Mouse (Mus musculus) lung, postnatal 0 days (tissue): ENCODE data around the gene Alg12. TPM values are rescaled to one million over a fixed set of nuclear protein-coding genes. Genes with fewer than 3 reads are reported as not detected.
A peak's percentile ranks its signal among the peaks of the same experiment; 100 is the strongest.
"Not testable (repeated sequence)": the region's sequence is repeated elsewhere in the genome, so short reads cannot be mapped to it uniquely, and the experiment has no call there.

Source experiments
- ATAC-seq: fragments of 200-750 bp; cut with Nextera tagmentation; 2 replicates; pipeline ENCODE4 v1.8.0; 2017; ENCODE audit warnings: moderate library complexity
- DNase-seq: peaks from one replicate; pipeline ENCODE4 v3.0.0-alpha.2; 2016; ENCODE audit warnings: low spot score
- H3K27ac ChIP-seq: fragments of 300-500 bp; sonication (generic); 2 replicates; pipeline ENCODE4 v1.5.1; 2014; ENCODE audit warnings: antibody characterized with exemption, mild to moderate bottlenecking, low read length, mixed read lengths
- H3K27me3 ChIP-seq: fragments of 300-500 bp; sonication (generic); replicated peaks from 2 replicates; pipeline ENCODE4 v1.6.1; 2014; ENCODE audit warnings: low read length, mixed read lengths; ENCODE audit not compliant: insufficient read depth
- H3K36me3 ChIP-seq: fragments of 300-500 bp; sonication (generic); 2 replicates; pipeline ENCODE4 v1.6.1; 2014; ENCODE audit warnings: low read length, mixed read lengths; ENCODE audit not compliant: insufficient read depth
- H3K4me1 ChIP-seq: fragments of 300-500 bp; sonication (generic); 2 replicates; pipeline ENCODE4 v1.6.1; 2014; ENCODE audit warnings: antibody characterized with exemption, low read depth, low read length, mixed read lengths; ENCODE audit not compliant: insufficient read depth
- H3K4me2 ChIP-seq: fragments of 300-500 bp; sonication (generic); replicated peaks from 2 replicates; pipeline ENCODE4 v1.6.1; 2014; ENCODE audit warnings: low read depth, mild to moderate bottlenecking, low read length, moderate library complexity, mixed read lengths
- H3K4me3 ChIP-seq: fragments of 300-500 bp; sonication (generic); 2 replicates; pipeline ENCODE4 v1.5.1; 2014; ENCODE audit warnings: low read depth, low read length
- H3K9ac ChIP-seq: fragments of 300-500 bp; sonication (generic); replicated peaks from 2 replicates; pipeline ENCODE4 v1.6.1; 2014; ENCODE audit warnings: low read depth, mild to moderate bottlenecking
- H3K9me3 ChIP-seq: fragments of 300-500 bp; sonication (generic); 2 replicates; pipeline ENCODE4 v1.6.1; 2016; ENCODE audit warnings: low read length, mixed read lengths
- CTCF ChIP-seq: IDR thresholded peaks from 2 replicates; pipeline ENCODE4 v1.5.1; 2016; ENCODE audit warnings: antibody characterized with exemption, mild to moderate bottlenecking
- EP300 ChIP-seq: IDR thresholded peaks from 2 replicates; pipeline ENCODE4 v1.6.1; 2016; ENCODE audit warnings: antibody characterized with exemption, mild to moderate bottlenecking, control low read depth
- WGBS: fragments of 180-500 bp; shearing (Covaris S2); extraction: QIAGEN DNeasy Blood & Tissue Kit; methylation state at CpG from one replicate; pipeline ENCODE4 v1.1.7; 2014; 5-methylcytosine and 5-hydroxymethylcytosine counted together
- polyA plus RNA-seq: library from polyadenylated mRNA; unstranded; fragments of >200 nt; fragmentation: Nextera tagmentation; extraction: Ambion mirVana; gene quantifications from 2 replicates; pipeline ENCODE4 v1.2.1, GENCODE M21; 2015

Alg12 gene
- polyA plus RNA-seq, 1 experiment from 2014 or later = 7.2 TPM

GRCm38 (mm10) chr15:88792140-88792850 is 26.8 kb downstream of the Alg12 start:
- no peak for ATAC-seq
- DNase-seq = no peak
- H3K9me3 ChIP-seq = no peaks in the 10 kb centered on the region
- no peak overlapping the region for H3K9ac ChIP-seq
- no peaks in the 10 kb centered on the region for H3K4me1 ChIP-seq
- no peak overlapping the region for H3K27ac ChIP-seq
- no peaks in the 10 kb centered on the region for H3K27me3 ChIP-seq
- no peak overlapping the region for H3K4me3 ChIP-seq
- H3K36me3 ChIP-seq = no peaks in the 10 kb centered on the region
- no peak overlapping the region for H3K4me2 ChIP-seq
- WGBS = 81% methylated on average over 4 of the region's 4 CpGs
- TF ChIP-seq CTCF (no peak), EP300 (no peak)

DNA sequence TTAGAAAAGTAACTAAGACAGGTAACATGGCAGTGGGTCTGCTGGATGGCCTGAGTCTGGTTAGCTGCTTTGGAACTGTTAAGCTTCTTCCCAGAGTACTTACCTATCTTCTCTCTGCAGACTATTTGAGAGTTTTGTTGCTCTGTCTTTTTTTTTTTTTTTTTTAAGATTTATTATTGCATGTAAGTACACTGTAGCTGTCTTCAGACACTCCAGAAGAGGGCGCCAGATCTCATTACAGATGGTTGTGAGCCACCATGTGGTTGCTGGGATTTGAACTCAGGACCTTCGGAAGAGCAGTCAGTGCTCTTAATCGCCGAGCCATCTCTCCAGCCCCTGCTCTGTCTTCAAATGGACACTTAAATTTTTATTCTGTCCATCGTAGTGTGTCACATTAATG is 44.5 kb downstream of the Alg12 start:
- WGBS = 88% methylated on average over 5 of the region's 5 CpGs
- H3K27me3 ChIP-seq, H3K9me3 ChIP-seq, H3K27ac ChIP-seq, ATAC-seq, H3K4me3 ChIP-seq, DNase-seq, H3K36me3 ChIP-seq, H3K9ac ChIP-seq, H3K4me1 ChIP-seq, H3K4me2 ChIP-seq: not testable (repeated sequence)
- peak; percentile 15 for TF ChIP-seq CTCF

DNA sequence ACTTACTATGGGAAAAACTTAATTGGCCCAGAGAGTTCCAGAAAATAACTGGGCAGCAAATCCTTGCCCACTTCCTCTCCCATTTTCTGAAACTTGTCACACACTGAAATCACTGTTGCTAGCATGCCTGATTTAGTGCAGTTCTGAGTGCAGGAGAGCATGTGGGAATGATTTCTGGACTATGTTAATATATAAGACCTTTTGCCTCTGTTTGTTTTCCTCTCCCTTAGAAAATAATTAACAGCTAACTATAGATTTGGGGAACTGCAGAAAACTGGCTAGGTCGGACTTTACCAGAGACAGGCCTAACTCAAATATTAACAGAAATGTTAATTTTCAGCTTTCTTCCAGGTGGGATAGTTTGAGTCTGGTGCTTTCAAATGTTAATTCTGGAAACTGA is 50.6 kb downstream of the Alg12 start:
- H3K36me3 ChIP-seq = peaks cover 6% of the 10 kb centered on the region; the same call in 1 of the 2 replicates
- H3K27ac ChIP-seq = no peak overlapping the region
- DNase-seq (no peak), ATAC-seq (no peak)
- no peak overlapping the region for H3K4me3 ChIP-seq
- no peak overlapping the region for H3K9ac ChIP-seq
- no peaks in the 10 kb centered on the region for H3K27me3 ChIP-seq
- H3K4me1 ChIP-seq = no peaks in the 10 kb centered on the region
- TF ChIP-seq EP300 = no peak
- TF ChIP-seq CTCF = no peak
- H3K4me2 ChIP-seq = no peak overlapping the region
- H3K9me3 ChIP-seq = no peaks in the 10 kb centered on the region
- WGBS = 53% methylated on average over 1 of the region's 1 CpGs

DNA sequence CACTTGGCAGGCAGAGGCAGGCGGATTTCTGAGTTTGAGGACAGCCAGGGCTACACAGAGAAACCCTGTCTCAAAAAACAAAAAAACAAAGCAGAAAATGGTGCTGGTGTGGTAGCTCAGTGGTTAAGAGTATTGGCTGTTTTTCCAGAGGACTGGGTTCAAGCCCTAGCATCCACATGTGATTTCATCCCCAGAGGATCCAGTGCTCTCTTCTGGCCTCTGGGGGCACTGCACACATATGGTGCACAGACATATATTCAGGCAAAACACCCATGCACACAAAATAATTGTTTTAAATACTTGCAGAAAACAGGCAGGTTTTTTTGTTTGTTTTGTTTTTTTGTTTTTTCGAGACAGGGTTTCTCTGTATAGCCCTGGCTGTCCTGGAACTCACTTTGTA is 53.0 kb downstream of the Alg12 start:
- ATAC-seq, H3K27me3 ChIP-seq, H3K36me3 ChIP-seq, H3K9me3 ChIP-seq, H3K27ac ChIP-seq, DNase-seq, H3K9ac ChIP-seq, H3K4me1 ChIP-seq, H3K4me3 ChIP-seq, H3K4me2 ChIP-seq: not testable (repeated sequence)
- WGBS = 98% methylated on average over 2 of the region's 2 CpGs
- TF ChIP-seq CTCF = peak; percentile 42

DNA sequence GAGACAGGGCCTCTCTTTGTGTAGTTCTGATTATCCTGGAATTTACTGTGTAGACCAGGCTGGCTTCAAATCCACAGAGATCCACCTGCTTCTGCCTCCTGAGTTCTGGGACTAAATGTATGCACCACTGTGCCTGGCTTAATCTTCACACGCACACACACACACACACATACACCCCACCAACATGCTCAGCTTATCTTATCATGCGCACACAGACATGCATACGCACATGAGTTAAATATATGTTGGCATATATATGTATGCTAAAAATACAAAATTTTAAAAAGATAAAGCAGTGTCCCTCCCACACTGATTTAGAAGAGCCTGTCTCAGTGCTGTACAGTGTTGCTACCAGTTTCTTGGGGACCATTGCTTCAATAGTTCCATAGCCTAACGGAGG is 57.6 kb downstream of the Alg12 start:
- no peaks in the 10 kb centered on the region for H3K9me3 ChIP-seq
- 92% methylated on average over 4 of the region's 4 CpGs for WGBS
- H3K4me3 ChIP-seq = no peak overlapping the region
- H3K36me3 ChIP-seq = no peaks in the 10 kb centered on the region; the same call in 1 of the 2 replicates
- H3K27me3 ChIP-seq = no peaks in the 10 kb centered on the region
- H3K4me2 ChIP-seq = no peak overlapping the region
- no peak for DNase-seq
- H3K4me1 ChIP-seq = no peaks in the 10 kb centered on the region
- ATAC-seq = no peak
- TF ChIP-seq CTCF (no peak), EP300 (no peak)
- no peak overlapping the region for H3K9ac ChIP-seq
- no peak overlapping the region for H3K27ac ChIP-seq

DNA sequence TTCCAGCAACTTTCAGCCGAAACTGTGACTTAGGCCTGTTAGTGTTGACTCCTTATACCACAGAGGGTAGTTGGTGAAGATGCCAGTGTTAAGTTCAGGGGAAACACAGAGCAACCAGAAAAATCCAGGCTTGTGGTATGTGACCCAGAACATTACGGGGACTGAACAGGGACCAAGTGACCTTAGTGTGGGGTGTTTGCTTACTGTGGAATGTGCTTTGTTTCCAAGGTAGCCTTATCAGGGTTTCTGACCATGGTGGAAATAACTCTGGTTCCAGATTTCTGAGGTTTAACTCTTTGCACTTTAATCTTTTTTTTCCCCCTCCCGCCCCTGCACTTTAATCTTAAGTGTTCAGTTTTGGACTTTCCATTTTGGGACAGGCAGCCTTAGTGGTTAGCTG is 61.1 kb downstream of the Alg12 start:
- Histone ChIP-seq H3K9me3 (no peaks in the 10 kb centered on the region), H3K36me3 (no peaks in the 10 kb centered on the region; the same call in 1 of the 2 replicates), H3K4me1 (peaks cover 3% of the 10 kb centered on the region; the same call in 1 of the 2 replicates), H3K4me2 (no peak overlapping the region), H3K27me3 (no peaks in the 10 kb centered on the region), H3K27ac (peak overlapping the region; percentile 78), H3K9ac (no peak overlapping the region), H3K4me3 (no peak overlapping the region)
- peak; percentile 74 for DNase-seq
- WGBS = 61% methylated on average over 3 of the region's 3 CpGs
- peak; percentile 90 for ATAC-seq
- no peak for TF ChIP-seq CTCF
- TF ChIP-seq EP300 = 0 out of 2 replicates have a peak, but pooled peaks have one; percentile 13
